Mouse (Mus musculus) retina, postnatal 7 days (tissue): ENCODE results near the gene G530012D18Rik.
"Not testable (repeated sequence)": the region's sequence is repeated elsewhere in the genome, so short reads cannot be mapped to it uniquely, and the experiment has no call there.

Source experiments
- DNase-seq: peaks from one replicate; pipeline ENCODE4 v3.0.0-alpha.2; 2012; ENCODE audit warnings: low read depth, low spot score

G530012D18Rik gene

GRCm38 (mm10) chr1:85615819-85616218 lies 40.3 kb downstream of the G530012D18Rik start:
- DNase-seq, result not testable (repeated sequence)

- not testable (repeated sequence) for DNase-seq
Observed at GRCm38 (mm10) chr1:85617161-85617560, 41.7 kb downstream of the G530012D18Rik start.

- not testable (repeated sequence) for DNase-seq
Observed at GRCm38 (mm10) chr1:85618689-85619088, 43.2 kb downstream of the G530012D18Rik start.
